Mouse (Mus musculus) right cerebral cortex, postnatal 36 days (tissue): ENCODE data around the gene Tmc4.

Experiments used
- DNase-seq, 2 experiments: peaks; one replicate each; pipeline ENCODE4 v3.0.0; 2022; ENCODE audit warnings: low spot score in 2 of 2, mixed read lengths in 1 of 2

Gene Tmc4

DNA sequence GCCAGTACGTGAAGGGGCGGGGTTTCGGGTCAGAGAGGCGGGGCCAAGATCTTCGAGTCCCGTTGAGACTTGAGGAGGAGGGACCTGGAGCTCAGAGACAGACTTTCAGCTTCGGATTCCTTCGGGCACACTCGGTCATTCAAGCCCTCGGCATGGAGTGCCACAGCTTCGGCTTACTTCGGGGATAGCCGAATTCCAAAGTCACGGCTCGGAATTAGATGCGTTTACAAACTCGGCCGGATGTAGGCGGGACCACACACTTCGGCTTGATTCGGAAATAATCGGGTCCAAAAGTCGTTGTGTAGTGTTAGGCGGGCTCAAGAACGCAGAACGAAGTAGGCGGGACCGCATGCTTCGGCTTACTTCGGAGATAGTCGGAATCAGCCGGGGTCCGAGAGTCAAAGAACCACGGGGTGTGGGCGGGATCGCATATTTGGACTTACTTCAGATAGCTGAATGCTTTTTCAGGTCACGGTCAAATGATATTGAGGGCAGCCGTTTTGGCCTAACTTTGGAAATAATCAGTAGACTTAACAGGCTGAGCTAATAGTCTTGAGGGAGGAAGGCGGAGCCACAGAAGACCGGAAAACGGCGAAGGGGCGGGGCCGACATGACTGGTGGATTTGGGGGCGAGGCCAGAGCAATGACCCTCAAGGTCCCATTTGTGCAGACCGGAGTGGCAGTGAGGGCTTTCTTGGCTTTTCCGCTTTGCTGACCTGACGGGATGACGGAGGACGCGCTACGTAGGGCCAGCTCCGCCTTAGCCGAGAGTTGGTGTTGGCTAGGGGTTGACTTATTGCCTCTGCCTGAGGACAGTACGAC lies 15.8 kb upstream of the Tmc4 start, which contains the start of gene Mboat7:
Gene Mboat7 (minus strand): TSS at position 537 of the 822 bp plus-strand sequence.
- peak; percentile 96 to 98 for DNase-seq

DNA sequence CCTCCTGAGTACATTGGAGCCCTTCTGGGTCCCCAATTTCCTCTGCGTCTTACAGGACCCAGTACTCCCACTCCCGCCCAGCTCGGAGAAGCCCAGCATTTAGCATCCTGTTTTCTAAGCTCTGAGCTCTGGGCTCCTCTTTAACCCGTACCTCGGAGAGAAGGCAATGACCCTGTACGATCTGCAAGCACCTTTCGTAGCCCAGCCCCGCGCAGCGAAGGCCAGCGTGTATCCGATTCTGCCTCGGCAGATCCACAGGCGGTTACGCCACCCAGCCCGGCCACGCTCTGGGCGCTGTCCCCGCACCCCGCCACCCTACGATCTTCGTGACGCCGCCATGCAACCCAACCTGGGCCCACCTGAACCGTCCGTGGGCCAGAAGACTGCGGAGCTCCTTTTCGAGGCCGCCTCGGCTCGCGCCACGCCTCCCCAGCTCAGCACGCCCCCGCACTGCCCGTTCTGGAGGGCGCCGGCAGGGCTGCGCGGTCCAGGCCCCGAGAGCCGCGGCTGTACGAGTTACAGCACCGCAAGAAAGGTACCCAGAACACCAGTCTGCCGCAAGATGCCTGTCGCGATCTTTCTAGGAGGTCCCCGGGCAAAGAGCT lies 15.1 kb upstream of the Tmc4 start, which contains the start of gene Tsen34:
Gene Tsen34 (plus strand): TSS at position 482 of the 605 bp plus-strand sequence.
- no peak for DNase-seq

DNA sequence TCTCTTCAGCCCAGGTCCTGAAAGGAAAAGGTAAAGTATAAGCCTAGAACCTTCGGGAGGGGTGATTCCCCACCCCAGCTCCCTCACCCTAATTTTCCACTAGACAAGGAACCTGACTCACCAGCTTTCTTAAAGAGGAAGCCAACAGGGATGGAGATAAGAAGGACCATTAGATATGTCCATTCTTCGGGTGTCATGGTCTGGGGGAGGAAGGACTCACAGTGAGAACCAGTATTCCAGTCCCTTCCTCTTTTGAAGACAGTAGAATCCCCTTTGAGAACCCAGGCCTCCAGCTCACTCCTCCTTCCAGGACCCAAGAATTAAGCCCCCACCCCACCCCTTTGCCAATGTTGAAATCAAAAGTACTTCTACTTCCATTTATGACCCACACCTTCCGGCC lies 14.6 kb upstream of the Tmc4 start:
- no peak for DNase-seq

DNA sequence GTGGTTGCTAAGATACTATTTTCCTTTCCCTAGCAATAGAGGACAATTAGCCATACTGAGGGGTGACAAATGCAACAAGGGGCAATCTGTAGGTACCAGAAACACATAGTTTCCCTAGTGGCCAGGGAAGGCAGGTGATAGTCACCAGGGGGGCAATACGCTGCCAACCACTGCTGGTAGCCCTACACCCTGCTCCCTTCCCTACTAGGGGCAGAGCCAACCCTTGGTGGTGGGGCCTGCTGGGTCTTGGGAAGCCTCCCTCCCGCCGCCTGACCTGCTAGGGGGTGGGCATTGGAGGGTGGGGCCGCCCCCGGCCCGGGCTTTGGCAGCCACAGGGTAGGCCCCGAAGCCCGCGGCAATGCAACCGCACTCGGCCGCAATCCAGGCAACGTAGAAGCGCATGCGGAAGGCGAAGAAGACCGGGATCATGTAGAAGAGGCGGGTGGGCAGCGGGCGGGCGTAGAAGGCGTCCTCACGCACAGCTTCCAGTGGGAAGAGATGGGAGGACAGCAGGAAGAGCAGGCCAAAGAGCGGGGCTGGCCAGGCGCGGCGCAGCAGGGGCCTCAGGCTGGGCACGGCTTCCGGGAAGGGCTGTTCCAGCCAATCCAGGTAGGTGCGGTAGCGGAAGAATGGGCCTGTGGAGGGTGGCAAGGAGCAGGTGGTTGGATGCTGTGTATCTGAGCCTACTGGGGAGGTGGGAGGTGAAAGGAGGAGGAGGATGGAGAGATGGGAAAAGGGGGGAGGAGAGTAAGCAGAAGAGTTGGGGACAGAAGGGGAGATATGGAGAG lies 8.2 kb upstream of the Tmc4 start:
- DNase-seq = no peak

DNA sequence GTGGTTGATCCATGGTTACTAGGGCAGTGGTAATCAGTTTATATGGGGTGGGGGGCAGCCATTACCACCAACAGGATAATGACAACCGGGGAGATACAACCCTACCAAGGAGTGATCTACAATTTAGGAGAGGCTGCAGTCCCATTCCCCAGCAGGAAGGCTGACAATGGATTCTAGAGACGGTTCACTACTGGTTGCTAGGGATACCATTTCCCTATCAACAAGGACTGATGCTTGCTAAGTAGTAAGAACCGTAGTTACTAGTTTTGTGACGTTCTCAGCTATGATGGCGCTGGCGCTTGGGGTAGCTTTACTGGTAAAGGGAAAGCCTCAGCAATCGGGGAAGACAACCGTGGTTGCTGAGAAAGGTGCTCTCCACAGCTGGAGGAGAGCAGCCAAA lies 7.3 kb upstream of the Tmc4 start:
- DNase-seq = no peak

DNA sequence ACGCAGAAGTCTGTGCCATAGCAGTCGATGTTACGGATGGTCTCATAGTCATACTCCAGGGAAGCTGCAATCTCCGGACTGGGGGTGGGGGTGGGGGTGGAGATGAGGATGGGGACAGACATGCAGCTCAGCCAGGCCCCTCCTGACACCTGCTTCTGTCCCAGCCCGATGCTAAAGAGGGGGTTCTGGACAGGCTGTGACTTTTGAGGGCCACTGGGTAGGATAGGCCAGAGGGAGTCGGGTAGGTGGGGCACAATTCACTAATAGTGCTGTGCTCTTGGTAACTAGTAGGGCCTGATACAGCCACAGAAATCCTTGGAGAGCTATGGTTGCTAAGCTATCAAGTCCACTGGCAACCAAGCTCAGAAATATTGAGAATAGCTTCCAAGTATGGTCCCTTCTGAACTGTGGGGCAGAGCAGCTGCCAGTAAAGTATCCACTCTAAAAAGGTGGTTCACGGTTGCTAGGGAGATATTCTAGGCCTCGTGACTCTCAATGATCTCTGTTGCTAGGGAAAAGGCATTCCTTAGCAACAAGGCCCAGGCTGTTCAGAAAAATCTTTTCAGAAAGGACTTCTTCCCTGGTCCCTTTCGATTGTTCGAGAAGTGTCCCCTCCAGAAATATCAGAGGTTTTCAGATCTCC lies 6.7 kb upstream of the Tmc4 start:
- no peak for DNase-seq

DNA sequence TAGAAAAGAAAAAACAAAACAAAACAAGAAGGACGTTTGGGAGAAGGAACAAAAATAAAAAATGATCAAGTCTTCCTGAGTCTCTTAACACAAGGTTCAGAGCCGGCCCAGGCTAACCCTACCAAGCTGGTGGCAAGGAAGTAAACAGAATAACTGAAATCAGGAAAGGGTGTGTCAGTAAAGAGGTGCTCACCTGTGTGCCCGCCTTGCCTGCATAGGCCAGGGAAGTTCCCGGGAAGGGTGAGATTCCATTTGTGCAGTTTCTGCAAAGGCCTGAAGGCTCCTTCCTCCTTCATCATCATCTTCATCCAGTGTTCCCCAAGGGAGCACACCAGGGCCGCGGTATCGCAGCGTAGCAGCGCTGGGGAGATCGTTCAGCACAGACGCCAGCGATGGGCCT lies 982 bp downstream of the Tmc4 start:
- no peak for DNase-seq

DNA sequence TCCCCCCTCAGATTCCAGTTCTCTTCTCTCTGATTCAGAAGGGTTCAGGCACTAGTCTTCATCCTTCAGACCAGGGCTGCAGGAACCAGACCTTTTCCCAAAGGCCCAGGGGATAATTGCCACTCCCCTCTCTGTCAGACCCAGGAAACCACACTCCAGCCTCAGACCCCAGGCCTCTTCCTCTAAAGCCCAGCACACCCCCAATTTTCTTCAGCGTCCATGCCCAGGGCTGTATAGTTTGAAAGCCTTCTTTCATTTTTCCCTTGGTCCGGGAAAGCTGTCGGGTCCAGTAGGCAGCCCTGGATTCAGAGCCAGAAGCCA lies 2.2 kb downstream of the Tmc4 start:
- no peak for DNase-seq

DNA sequence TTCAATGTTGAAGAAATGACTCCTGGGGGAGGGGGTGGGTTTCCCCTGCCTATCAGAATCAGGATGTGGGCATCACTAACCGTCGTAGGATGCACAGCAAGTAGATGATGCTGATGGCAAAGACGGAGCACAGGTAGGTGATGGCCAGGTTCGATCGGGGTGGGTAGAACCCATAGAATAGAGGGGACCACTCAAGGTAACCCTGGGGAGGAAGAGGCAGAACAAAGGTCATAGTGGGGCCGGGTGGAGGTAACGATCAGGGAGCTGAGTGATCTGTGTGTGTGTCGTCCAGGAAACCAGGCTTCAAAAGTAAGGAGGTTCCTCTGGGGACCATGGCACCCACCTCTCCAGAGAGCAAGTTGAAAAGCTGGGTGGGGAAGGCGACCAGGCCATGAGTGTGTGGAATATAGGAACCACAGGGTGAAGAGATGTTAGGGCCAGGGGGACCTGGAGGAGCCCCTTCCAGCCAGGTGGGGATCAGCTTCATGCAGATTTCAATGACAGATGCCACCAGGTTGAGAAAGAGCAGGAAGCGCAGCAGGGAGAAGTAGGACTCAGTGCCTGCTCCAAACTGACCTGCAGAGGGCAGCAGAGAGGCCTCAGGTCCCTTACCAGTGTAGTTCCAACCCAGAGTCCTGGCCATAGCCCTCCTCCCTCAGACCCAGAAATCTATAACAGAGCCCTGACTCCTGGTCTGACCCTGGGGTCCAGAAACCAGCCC lies 2.7 kb downstream of the Tmc4 start:
- DNase-seq = peak; percentile 59 to 65

DNA sequence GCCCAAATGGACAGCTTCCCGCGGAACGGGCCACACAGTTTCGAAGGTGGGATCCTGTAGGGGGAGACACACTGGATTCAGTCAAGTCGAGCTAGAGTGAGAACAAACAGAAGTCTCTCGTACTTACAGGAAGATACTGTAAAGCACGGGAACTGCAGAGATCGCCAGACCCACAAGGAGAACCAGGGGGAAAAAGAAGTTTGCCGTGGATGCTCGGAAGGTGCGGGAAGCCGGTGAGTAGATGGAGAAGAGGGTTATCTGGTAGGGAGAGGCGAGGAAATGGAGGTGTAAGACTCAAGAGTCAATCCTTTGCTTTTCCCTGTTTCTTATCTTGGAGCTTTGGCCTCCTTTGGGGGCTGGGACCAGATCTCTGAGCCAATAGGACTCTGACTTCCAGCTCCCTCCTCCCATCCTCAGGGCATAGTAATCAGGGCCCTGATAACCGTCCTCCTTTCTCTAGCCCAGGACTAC lies 10.4 kb downstream of the Tmc4 start:
- DNase-seq = no peak

DNA sequence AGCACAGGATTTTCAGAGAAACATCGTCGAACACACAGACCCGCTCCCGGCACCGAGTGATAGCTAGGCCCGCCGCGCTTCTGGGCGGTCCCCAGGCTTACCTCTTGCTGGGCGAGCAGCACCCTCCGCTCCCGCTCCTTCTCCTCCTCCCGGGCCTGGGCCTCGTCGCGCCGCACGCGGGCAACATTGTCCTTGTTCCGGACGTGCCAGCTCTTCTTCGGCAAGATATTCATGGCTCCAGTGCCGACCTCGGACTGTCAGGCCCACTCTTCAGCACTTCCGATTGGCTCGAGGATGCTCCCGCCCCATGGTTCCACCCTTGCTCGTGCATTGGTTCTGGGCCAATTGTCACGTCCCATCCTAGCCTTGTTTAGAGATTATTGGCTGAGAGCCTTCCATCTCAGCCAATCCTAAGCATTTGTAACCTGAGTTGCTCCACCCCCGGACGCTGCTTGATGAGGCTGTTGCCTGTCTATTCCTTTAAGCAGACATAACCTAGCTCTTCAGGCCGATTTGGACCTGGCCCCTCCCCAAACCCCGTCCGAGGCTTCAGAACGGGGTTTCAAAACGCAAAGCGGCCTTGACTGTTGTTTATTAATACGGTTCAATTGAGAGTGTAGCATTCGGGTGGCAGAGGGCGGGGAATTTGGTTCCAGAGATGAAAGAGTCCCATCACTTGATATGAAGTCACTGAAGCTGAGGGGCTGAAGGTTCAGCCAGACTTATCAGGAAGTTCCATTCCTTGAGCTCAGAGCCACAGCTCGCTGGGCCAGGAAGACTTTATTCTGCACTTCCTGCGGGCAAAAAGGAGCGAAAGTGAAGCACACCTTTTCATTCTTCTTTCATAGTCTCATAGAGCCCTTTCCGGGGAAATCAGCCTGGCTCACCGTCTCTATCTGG lies 11.9 kb downstream of the Tmc4 start, which contains the start of gene Leng1:
Gene Leng1 (minus strand): TSS at position 626 of the 900 bp plus-strand sequence.
- peak; percentile 95 to 98 for DNase-seq

DNA sequence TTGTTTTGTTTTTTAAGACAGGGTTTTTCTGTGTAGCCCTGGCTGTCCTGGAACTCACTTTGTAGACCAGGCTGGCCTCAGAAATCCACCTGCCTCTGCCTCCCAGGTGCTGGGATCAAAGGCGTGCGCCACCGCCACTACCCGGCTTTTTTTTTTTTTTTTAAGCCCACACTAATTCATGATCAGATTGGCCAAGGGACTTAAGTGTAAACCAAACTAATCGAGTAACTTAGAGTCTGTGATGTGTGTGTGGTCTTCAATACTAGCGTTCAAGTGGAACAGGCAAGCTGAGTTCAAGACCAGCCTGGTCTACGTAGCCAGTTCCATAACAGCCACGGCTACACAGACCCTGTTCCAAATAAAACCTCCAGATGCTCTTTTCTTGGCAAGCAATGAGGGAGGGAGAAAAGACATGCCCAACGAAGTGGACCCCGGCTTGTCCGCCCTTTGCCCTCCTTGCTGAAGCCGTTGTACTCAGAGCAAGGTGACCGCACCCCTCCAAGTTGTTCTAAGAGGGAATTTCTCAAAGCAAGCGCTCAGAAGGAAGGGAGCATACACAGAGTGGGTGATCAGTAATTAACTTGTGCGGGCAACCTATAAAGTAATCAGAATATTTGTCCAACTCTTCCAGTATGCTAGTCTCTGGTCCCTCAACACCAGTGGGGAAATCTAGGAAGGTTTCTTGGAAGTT lies 12.7 kb downstream of the Tmc4 start:
- no peak for DNase-seq

DNA sequence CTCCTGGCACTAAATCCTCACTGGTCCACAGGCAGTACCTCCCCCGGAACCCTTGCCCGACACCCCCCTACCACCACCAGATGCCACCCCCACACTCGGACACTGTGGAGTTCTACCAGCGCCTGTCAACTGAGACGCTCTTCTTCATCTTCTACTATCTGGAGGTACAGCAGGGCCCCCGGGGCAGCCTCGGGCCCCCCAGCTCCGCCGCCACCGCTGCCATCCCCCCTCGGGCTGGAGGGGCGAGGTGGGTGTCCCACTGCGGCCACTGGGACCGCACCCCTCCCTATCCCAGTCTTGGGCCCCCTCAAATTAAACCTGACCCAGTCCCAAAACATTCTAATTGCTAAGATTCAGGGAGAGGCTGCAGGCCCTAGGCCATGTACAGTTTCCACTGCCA lies 18.8 kb downstream of the Tmc4 start:
- DNase-seq = no peak

DNA sequence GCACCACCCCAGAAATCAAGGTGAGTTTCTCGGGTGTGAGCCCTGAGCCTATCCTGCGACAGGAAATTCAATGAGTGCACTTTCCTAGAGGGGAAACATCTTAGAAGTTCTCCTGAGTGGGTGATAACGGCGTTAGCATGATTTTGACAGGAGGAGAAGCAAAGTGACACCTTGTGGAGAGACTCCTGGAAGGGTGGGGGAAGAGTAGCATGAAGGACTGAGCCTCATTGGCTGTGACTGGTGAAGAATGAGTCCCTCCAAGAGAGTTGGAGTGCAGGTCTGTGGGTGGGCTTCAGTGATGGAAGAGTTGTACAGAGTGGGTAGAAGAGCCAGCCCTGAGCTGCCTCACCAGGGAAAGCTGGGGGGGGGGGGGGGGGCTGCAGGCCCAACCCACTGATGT lies 20.4 kb downstream of the Tmc4 start:
- DNase-seq = no peak

DNA sequence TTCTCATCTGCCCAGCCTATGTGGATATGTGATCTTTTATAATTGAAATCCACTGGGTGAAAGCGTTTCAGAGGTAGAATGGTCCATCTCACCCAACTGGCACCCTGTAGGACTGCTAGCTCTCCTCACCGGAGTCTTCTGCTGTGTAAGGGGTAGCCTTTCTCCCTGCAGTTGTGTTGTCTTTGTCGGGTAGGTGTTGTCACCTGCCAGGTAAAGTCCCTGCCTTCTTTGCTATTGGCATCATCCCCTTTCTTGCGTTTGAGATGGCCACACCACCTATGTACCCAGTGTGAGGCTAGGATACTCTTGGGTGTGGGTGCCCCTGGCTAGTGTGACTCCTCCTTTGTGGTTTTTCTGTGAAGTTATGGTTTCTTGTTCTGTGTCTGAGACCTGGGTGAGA lies 30.7 kb downstream of the Tmc4 start:
- no peak for DNase-seq

DNA sequence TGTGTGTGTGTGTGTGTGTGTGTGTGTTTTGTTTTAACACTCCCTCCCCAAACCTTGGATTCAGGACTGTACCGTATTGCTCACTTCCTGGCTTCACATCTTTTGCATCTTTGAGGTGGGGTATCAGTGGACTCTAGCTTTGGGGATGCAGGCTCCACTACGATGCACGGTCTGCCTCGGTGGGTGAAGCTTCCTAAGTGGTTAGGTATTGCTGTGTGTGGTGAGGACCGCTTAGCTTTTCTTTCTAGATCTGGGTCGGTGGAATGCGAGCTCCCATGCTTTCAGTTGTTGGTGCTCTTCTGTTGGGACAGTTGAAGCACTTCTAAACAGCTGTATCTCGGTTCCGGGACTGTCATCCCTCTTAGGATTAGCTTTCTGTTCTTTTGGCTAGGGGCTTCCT lies 31.2 kb downstream of the Tmc4 start:
- DNase-seq = no peak

DNA sequence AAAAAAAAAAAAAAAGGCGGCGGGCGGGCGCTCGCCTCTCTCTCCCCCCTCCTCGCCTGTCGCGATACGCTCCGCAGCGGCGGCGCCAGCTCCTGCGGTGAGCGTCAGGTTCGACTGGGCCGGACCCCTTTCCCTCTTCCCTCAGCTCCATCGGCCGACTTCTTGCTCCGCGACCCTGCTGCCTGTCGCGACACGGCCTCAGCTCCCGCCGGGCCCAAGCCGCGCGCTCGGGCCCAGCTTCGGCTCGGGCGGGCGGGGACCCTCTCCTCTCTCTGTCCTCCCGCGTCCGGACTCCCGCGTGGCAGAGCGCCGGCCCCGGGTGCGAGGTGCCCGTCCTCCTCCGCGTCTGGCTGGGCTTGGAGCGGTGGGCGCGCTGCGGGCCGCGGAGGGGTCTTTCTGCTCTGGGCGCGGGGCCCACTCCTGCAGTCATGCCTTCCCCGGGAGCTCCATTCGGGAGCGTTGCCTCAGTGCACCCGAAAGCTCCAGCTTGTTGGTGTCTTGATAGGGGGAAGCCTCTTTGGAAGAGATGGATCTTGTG lies 31.8 kb downstream of the Tmc4 start:
- no peak for DNase-seq

DNA sequence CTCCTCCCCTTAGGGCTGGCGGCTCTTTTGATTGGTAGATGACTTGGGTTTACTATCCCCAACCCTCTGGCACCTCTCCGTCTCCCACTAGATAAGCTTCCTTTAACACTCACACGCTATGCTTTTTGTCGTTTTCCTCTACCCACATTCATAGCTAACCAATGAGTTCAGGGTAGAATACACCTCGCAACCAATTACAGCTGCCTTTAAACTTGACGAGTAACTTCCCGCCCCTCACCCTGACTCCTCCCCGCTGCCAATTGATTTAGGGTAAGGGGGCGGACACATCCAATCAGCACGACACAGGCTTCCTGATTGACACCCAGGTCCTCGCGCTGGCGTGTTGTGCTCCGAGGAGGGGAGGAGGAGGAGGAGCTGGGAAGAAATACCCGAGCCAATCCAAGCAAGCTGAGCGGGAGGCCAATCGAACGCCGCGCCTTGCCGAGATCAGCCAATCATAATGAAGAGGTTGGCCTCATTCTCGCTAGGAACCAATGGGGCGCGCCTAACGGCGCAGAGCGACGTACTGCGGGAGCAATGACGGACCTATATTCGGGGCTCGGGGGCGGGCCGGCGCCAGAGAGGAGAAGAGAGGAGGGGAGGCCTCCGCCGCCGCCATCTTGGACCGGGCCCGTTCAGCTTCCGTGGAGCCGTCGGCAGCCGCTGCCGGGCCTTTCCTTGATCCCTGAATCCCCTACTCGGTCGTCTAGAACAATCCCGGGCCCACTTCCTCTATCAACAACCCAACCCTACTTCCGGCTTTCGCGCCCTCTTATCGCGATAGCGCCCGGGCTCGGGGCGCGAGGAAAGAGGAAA lies 32.5 kb downstream of the Tmc4 start, which contains the start of gene Cnot3:
Gene Cnot3 (plus strand): TSS at position 597 of the 816 bp plus-strand sequence.
- peak; percentile 100 for DNase-seq

DNA sequence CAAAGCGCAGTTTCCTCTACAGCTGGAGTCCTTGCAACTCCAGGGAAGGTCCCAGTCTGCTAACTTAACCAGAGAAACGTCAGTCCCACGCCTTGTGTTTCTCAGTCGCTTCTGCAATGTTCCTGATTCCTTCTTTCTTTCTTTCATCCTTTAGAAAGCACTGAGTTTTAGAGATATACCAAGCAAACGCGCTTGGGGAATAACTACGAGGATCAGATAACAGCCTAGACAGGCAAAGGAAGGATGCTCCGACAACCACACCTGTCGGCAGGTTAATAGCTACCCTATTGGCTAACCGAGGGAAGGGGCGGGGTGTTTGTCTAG lies 33.0 kb downstream of the Tmc4 start:
- no peak for DNase-seq
